Mouse (Mus musculus) megakaryocyte, embryonic 14.5 days (primary cell): ENCODE measurements around the gene Hc. TPM values are rescaled to one million over a fixed set of nuclear protein-coding genes. Genes with fewer than 3 reads are reported as not detected.

Source experiments
- H3K27me3 ChIP-seq: replicated peaks from 2 replicates; pipeline ENCODE3; 2012; ENCODE audit warnings: inconsistent platforms
- H3K36me3 ChIP-seq: replicated peaks from 2 replicates; pipeline ENCODE3; 2012; ENCODE audit warnings: low read length, inconsistent platforms, mixed read lengths
- H3K4me1 ChIP-seq: 2 replicates; pipeline ENCODE4 v1.6.1; 2012; ENCODE audit warnings: inconsistent platforms
- H3K4me3 ChIP-seq: replicated peaks from 2 replicates; pipeline ENCODE3; 2012; ENCODE audit warnings: moderate library complexity, mild to moderate bottlenecking, inconsistent platforms
- H3K9me3 ChIP-seq: 2 replicates; pipeline ENCODE4 v1.6.1; 2012; ENCODE audit warnings: inconsistent platforms
- FLI1 ChIP-seq: IDR thresholded peaks from 2 replicates; pipeline ENCODE4 v1.6.1; 2012; ENCODE audit warnings: low read length, inconsistent platforms, mixed read lengths
- GATA1 ChIP-seq: IDR thresholded peaks from 3 replicates; pipeline ENCODE4 v1.6.1; 2012; ENCODE audit warnings: mixed read lengths, low read length, inconsistent platforms, borderline replicate concordance
- polyA plus RNA-seq: library from polyadenylated mRNA; stranded (reverse); fragments of >175 nt; gene quantifications from 2 replicates; pipeline ENCODE4 v1.2.3, GENCODE M21; 2012; ENCODE audit warnings: low replicate concordance; ENCODE audit not compliant: insufficient read depth

Gene Hc
- polyA plus RNA-seq, 1 experiment: not detected

GRCm38 (mm10) chr2:34966243-34966934 is 94.8 kb downstream of the Hc start:
- Histone ChIP-seq H3K27me3 (peaks cover 15% of the 10 kb centered on the region), H3K4me3 (no peak overlapping the region), H3K4me1 (peaks cover 60% of the 10 kb centered on the region), H3K36me3 (no peaks in the 10 kb centered on the region), H3K9me3 (no peaks in the 10 kb centered on the region)
- no peak for TF ChIP-seq FLI1
- no peak for TF ChIP-seq GATA1

GRCm38 (mm10) chr2:34965806-34966205 is 95.4 kb downstream of the Hc start:
- peaks cover 18% of the 10 kb centered on the region for H3K27me3 ChIP-seq
- no peaks in the 10 kb centered on the region for H3K36me3 ChIP-seq
- peaks cover 63% of the 10 kb centered on the region for H3K4me1 ChIP-seq
- TF ChIP-seq GATA1 (no peak), FLI1 (no peak)
- H3K9me3 ChIP-seq: no peaks in the 10 kb centered on the region
- H3K4me3 ChIP-seq: peak overlapping the region; percentile 38

GRCm38 (mm10) chr2:34965293-34965692 is 95.9 kb downstream of the Hc start:
- Histone ChIP-seq H3K27me3 (peaks cover 23% of the 10 kb centered on the region), H3K4me1 (peaks cover 59% of the 10 kb centered on the region), H3K9me3 (no peaks in the 10 kb centered on the region), H3K4me3 (peak overlapping the region; percentile 75), H3K36me3 (no peaks in the 10 kb centered on the region)
- TF ChIP-seq GATA1: no peak
- TF ChIP-seq FLI1: no peak

- TF ChIP-seq FLI1 (no peak), GATA1 (no peak)
- Histone ChIP-seq H3K36me3 (no peaks in the 10 kb centered on the region), H3K9me3 (peaks cover 3% of the 10 kb centered on the region; the same call in 1 of the 2 replicates), H3K27me3 (peaks cover 28% of the 10 kb centered on the region), H3K4me1 (peaks cover 53% of the 10 kb centered on the region), H3K4me3 (no peak overlapping the region)
Observed at GRCm38 (mm10) chr2:34964651-34965050, 96.6 kb downstream of the Hc start.

- H3K36me3 ChIP-seq: no peaks in the 10 kb centered on the region
- TF ChIP-seq FLI1: no peak
- TF ChIP-seq GATA1: no peak
- H3K27me3 ChIP-seq: peaks cover 29% of the 10 kb centered on the region
- H3K4me3 ChIP-seq: no peak overlapping the region
- H3K4me1 ChIP-seq: peaks cover 49% of the 10 kb centered on the region
- H3K9me3 ChIP-seq: peaks cover 5% of the 10 kb centered on the region; the same call in 1 of the 2 replicates
Observed at GRCm38 (mm10) chr2:34964230-34964629, 97.0 kb downstream of the Hc start.

GRCm38 (mm10) chr2:34963371-34963956 is 97.8 kb downstream of the Hc start:
- Histone ChIP-seq H3K4me1 (peaks cover 50% of the 10 kb centered on the region), H3K4me3 (peak overlapping the region; percentile 70), H3K9me3 (peaks cover 5% of the 10 kb centered on the region; the same call in 1 of the 2 replicates), H3K36me3 (no peaks in the 10 kb centered on the region), H3K27me3 (peaks cover 30% of the 10 kb centered on the region)
- TF ChIP-seq FLI1 (no peak), GATA1 (no peak)

GRCm38 (mm10) chr2:34962893-34963292 is 98.3 kb downstream of the Hc start:
- H3K9me3 ChIP-seq: peaks cover 5% of the 10 kb centered on the region; the same call in 1 of the 2 replicates
- H3K4me1 ChIP-seq: peaks cover 56% of the 10 kb centered on the region
- H3K36me3 ChIP-seq: no peaks in the 10 kb centered on the region
- no peak overlapping the region for H3K4me3 ChIP-seq
- TF ChIP-seq GATA1 (no peak), FLI1 (no peak)
- H3K27me3 ChIP-seq: peaks cover 30% of the 10 kb centered on the region

GRCm38 (mm10) chr2:34962211-34962610 is 99.0 kb downstream of the Hc start:
- Histone ChIP-seq H3K36me3 (no peaks in the 10 kb centered on the region), H3K9me3 (peaks cover 5% of the 10 kb centered on the region; the same call in 1 of the 2 replicates), H3K4me1 (peaks cover 63% of the 10 kb centered on the region), H3K27me3 (peaks cover 33% of the 10 kb centered on the region), H3K4me3 (no peak overlapping the region)
- no peak for TF ChIP-seq GATA1
- TF ChIP-seq FLI1: no peak

- Histone ChIP-seq H3K4me1 (peaks cover 69% of the 10 kb centered on the region), H3K27me3 (peaks cover 34% of the 10 kb centered on the region), H3K36me3 (no peaks in the 10 kb centered on the region), H3K4me3 (no peak within 1 kb of the TSS), H3K9me3 (peaks cover 5% of the 10 kb centered on the region; the same call in 1 of the 2 replicates)
- TF ChIP-seq GATA1 (no peak), FLI1 (no peak)
Observed at GRCm38 (mm10) chr2:34961481-34962036, 99.7 kb downstream of the Hc start, which contains the start of gene Traf1. TSS of gene Traf1 (minus strand) at chr2:34961772.

- Histone ChIP-seq H3K9me3 (peaks cover 5% of the 10 kb centered on the region; the same call in 1 of the 2 replicates), H3K4me3 (no peak overlapping the region), H3K27me3 (peaks cover 37% of the 10 kb centered on the region), H3K36me3 (no peaks in the 10 kb centered on the region), H3K4me1 (peaks cover 73% of the 10 kb centered on the region)
- TF ChIP-seq FLI1 (no peak), GATA1 (no peak)
Observed at GRCm38 (mm10) chr2:34960966-34961365, 100.3 kb downstream of the Hc start.
